20 mouse cellular contexts compared by ENCODE assay signal in genomic region chr4:57306260-57306659, GRCm38 (mm10). TPM values are rescaled to one million over a fixed set of nuclear protein-coding genes. Genes with fewer than 3 reads are reported as not detected.
DNase-seq lines count a peak whose midpoint lies in the region; ATAC-seq lines count a peak whose summit lies in the region.
"Had no signal": no experiment of that assay in that cellular context is flagged by ENCODE, and none has a peak within 500 bp of the region (broad histone marks: within the 10 kb centered on the region; RNA-seq: fewer than 3 reads in every experiment).

No protein-coding gene starts in this region.

- intact Hi-C loops in gastrocnemius, postnatal 14 days (cut with DNase I; ENCODE audit: low total_unique reads), result no loop called here

- ATAC-seq in frontal cortex, adult (ENCODE audit: low TSS enrichment), result 0 out of 2 replicates have a peak, but pooled peaks have one; percentile 32
- peak; percentile 74 for ATAC-seq in granulocyte monocyte progenitor cell, adult 5-6 weeks (replicated peaks; ENCODE audit: poor library complexity, severe bottlenecking)
- peak; percentile 82 for ATAC-seq in megakaryocyte-erythroid progenitor cell, adult 5-6 weeks (replicated peaks; ENCODE audit: low FRiP score, low TSS enrichment, poor library complexity, severe bottlenecking)
- ATAC-seq: forebrain, embryonic 16.5 days; intestine, embryonic 15.5 days; liver, postnatal 0 days; lung, postnatal 0 days had no signal

- DNase-seq in frontal cortex, postnatal 14 days (ENCODE audit: low spot score in 2 of 2), result no peak
- DNase-seq in cerebellum, postnatal 4 days (ENCODE audit: low spot score in 2 of 2), result no peak
- DNase-seq in gastrocnemius, postnatal 14 days, result no peak
- no peak for DNase-seq in urinary bladder, postnatal 4 days (ENCODE audit: low spot score in 2 of 2)
- no peak for DNase-seq in kidney, postnatal 36 days
- DNase-seq: adrenal gland, postnatal 25 days; cerebellum, adult 9-10 months; heart, postnatal 4 days; kidney, postnatal 4 days; layer of hippocampus, adult 9-11 months; liver, postnatal 0 days; midbrain, embryonic 14.5 days; thymus, adult 18-20 months; thymus, postnatal 36 days had no signal

RNA-seq across cellular contexts. Expression of gene Ptpn3, which starts 4.6 kb away (rescaled TPM):
- total RNA-seq in granulocyte monocyte progenitor cell, adult 5-6 weeks (2014; fragmentation: Nextera tagmentation), result 1.9 and 5.9 TPM in 2 replicates
- total RNA-seq in granulocyte monocyte progenitor cell, adult 5-6 weeks (2017), result 0.99 and 8.9 TPM in 2 replicates
- 11.7 and 15.2 TPM in 2 replicates for total RNA-seq in megakaryocyte-erythroid progenitor cell, adult 5-6 weeks (2014; fragmentation: Nextera tagmentation)
- total RNA-seq in megakaryocyte-erythroid progenitor cell, adult 5-6 weeks (2017), result 8.7 and 15.4 TPM in 2 replicates
- total RNA-seq in gastrocnemius, postnatal 14 days (2021), result 10 to 100 TPM; 18.8 to 24.3 TPM

Comparison
In these comparisons a context has a peak if more than half of its experiments do, and no peak if none do; other contexts are left out.
1. ATAC-seq: peak in every context shown above with its lines; median percentile 82 in megakaryocyte-erythroid progenitor cell, adult 5-6 weeks; 74 in granulocyte monocyte progenitor cell, adult 5-6 weeks; 32 in frontal cortex, adult.